Mouse (Mus musculus) lung, adult 2 months (tissue): ENCODE data around the gene Hist1h4a. TPM values are rescaled to one million over a fixed set of nuclear protein-coding genes. Genes with fewer than 3 reads are reported as not detected.
A peak's percentile ranks its signal among the peaks of the same experiment; 100 is the strongest.
"Not testable (repeated sequence)": the region's sequence is repeated elsewhere in the genome, so short reads cannot be mapped to it uniquely, and the experiment has no call there.

Experiments
- DNase-seq: peaks from one replicate; pipeline ENCODE4 v3.0.0; 2022
- H3K4me1 ChIP-seq: fragments of 200-500 bp; 2 replicates; pipeline ENCODE4 v1.6.1; 2011; ENCODE audit warnings: low read length; ENCODE audit not compliant: control insufficient read depth, insufficient read depth
- H3K4me3 ChIP-seq: fragments of 200-500 bp; replicated peaks from 2 replicates; pipeline ENCODE3; 2011; ENCODE audit warnings: low read depth, mild to moderate bottlenecking, control low read depth, low read length; ENCODE audit errors: extremely low read depth
- CTCF ChIP-seq: fragments of 200-500 bp; IDR thresholded peaks from 2 replicates; pipeline ENCODE4 v1.5.1; 2011; ENCODE audit warnings: mild to moderate bottlenecking, low read length, control low read depth; ENCODE audit not compliant: insufficient read depth
- POLR2A ChIP-seq: fragments of 200-500 bp; IDR thresholded peaks from 2 replicates; pipeline ENCODE4 v1.6.1; 2011; ENCODE audit warnings: low read depth, mild to moderate bottlenecking, control low read depth, low read length, borderline replicate concordance; ENCODE audit errors: extremely low read depth
- WGBS: fragments of 180-500 bp; shearing (Covaris S2); methylation state at CpG from one replicate; pipeline ENCODE4 v1.1.7; 2018; 5-methylcytosine and 5-hydroxymethylcytosine counted together
- polyA plus RNA-seq: library from polyadenylated mRNA; depleted of rRNA; stranded (reverse); fragments of >200 nt; gene quantifications from 2 replicates; pipeline ENCODE4 v1.2.3, GENCODE M21; 2012

Gene Hist1h4a
- polyA plus RNA-seq, 1 experiment, result 2.4 TPM

GRCm38 (mm10) chr13:23732156-23732804, 28.8 kb downstream of the Hist1h4a start:
- Histone ChIP-seq H3K4me1 (no peaks in the 10 kb centered on the region), H3K4me3 (no peak overlapping the region)
- WGBS, result 22% methylated on average over 8 of the region's 8 CpGs
- no peak for DNase-seq
- no peak for TF ChIP-seq POLR2A
- peak; percentile 45; the same call in 1 of the 2 replicates for TF ChIP-seq CTCF

GRCm38 (mm10) chr13:23730479-23730878, 30.6 kb downstream of the Hist1h4a start:
- no peak for TF ChIP-seq CTCF
- TF ChIP-seq POLR2A, result no peak
- DNase-seq, result no peak
- Histone ChIP-seq H3K4me1 (no peaks in the 10 kb centered on the region), H3K4me3 (no peak overlapping the region)
- WGBS, result 32% methylated on average over 8 of the region's 8 CpGs

GRCm38 (mm10) chr13:23729706-23730105, 31.3 kb downstream of the Hist1h4a start:
- DNase-seq, result no peak
- Histone ChIP-seq H3K4me3 (no peak overlapping the region), H3K4me1 (no peaks in the 10 kb centered on the region)
- TF ChIP-seq CTCF (no peak), POLR2A (no peak)
- 91% methylated on average over 5 of the region's 5 CpGs for WGBS

GRCm38 (mm10) chr13:23729192-23729525, 31.9 kb downstream of the Hist1h4a start:
- 80% methylated on average over 9 of the region's 9 CpGs for WGBS

GRCm38 (mm10) chr13:23728472-23729191, 32.4 kb downstream of the Hist1h4a start:
- no peak for DNase-seq
- Histone ChIP-seq H3K4me1 (no peaks in the 10 kb centered on the region), H3K4me3 (no peak overlapping the region)
- TF ChIP-seq POLR2A (no peak), CTCF (no peak)
- WGBS, result 79% methylated on average over 18 of the region's 18 CpGs

More at GRCm38 (mm10) chr13:23729192-23729525, 31.9 kb downstream of the Hist1h4a start:
- no peak overlapping the region for H3K4me3 ChIP-seq
- no peaks in the 10 kb centered on the region for H3K4me1 ChIP-seq
- TF ChIP-seq POLR2A, result no peak
- TF ChIP-seq CTCF, result no peak
- DNase-seq, result no peak

GRCm38 (mm10) chr13:23725213-23725612, 35.8 kb downstream of the Hist1h4a start:
- TF ChIP-seq CTCF (no peak), POLR2A (no peak)
- no peaks in the 10 kb centered on the region for H3K4me1 ChIP-seq
- no peak for DNase-seq
- no peak overlapping the region for H3K4me3 ChIP-seq
- 95% methylated on average over 1 of the region's 1 CpGs for WGBS

GRCm38 (mm10) chr13:23724239-23724638, 36.8 kb downstream of the Hist1h4a start:
- DNase-seq, result no peak
- TF ChIP-seq CTCF (no peak), POLR2A (no peak)
- no peak overlapping the region for H3K4me3 ChIP-seq
- WGBS, result 77% methylated on average over 4 of the region's 4 CpGs
- H3K4me1 ChIP-seq, result no peaks in the 10 kb centered on the region

- not testable (repeated sequence) for H3K4me1 ChIP-seq, H3K4me3 ChIP-seq, DNase-seq
- 19% methylated on average over 2 of the region's 2 CpGs for WGBS
These were observed 43.3 kb downstream of the Hist1h4a start for GRCm38 (mm10) chr13:23717593-23718245.

GRCm38 (mm10) chr13:23717176-23717575, 43.9 kb downstream of the Hist1h4a start:
- no peak for TF ChIP-seq POLR2A
- TF ChIP-seq CTCF, result no peak
- Histone ChIP-seq H3K4me3 (no peak overlapping the region), H3K4me1 (no peaks in the 10 kb centered on the region)
- 49% methylated on average over 11 of the region's 11 CpGs for WGBS
- DNase-seq, result no peak
